Mouse (Mus musculus) heart, postnatal 10 days (tissue): Measurements from ENCODE around the gene Slc25a20. TPM values are rescaled to one million over a fixed set of nuclear protein-coding genes. Genes with fewer than 3 reads are reported as not detected.

Experiments
- DNase-seq, 2 experiments: peaks; one replicate each; pipeline ENCODE4 v3.0.0; 2021
- intact Hi-C: fragments of 180-260 bp; cut with DNase I; formaldehyde crosslinking; loops from one replicate; pipeline ENCODE4 v1.15.1; 2025
- microRNA-seq, 2 experiments: library from miRNA; unstranded; fragments of <30 nt; microRNA quantifications; one replicate each; pipeline ENCODE4 v1.2.0; 2022
- total RNA-seq, 2 experiments: library from RNA; stranded (reverse); gene quantifications; 2 replicates each; pipeline ENCODE4 v1.2.3; 2021

Gene Slc25a20
- total RNA-seq, 2 experiments from 2014 or later, result 249 to 251 TPM

- intact Hi-C loops, result no loop called here
- no peak for DNase-seq
Observed at GRCm38 (mm10) chr9:108729050-108729449, 67.2 kb downstream of the Slc25a20 start.

DNA sequence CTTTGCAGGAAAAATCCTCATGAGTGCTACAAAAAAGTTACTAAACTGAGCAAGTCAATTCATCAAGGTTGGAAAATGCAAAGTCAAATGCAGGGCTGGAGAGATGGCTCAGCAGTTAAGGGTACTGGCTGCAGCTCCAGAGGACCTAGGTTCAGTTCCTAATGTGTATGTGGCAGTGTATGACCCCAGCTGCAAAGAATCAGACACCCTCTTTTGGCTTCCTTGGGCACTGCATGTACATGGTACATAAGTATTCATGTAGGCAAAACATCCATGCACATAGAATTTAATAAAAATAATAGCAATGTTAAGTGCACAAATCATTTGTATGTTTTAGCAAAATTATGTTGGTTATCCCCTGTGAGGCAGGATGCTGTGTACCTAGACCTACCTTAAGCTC, 70.6 kb downstream of the Slc25a20 start:
- intact Hi-C loops, result no loop called here
- DNase-seq, result no peak

Small RNAs within 50 kb of the gene (microRNA-seq; reads per million reads assigned to microRNA genes)
- 0 reads per million in 2 experiments for gene Gm26298

Other genes with a start within 250 kb of the Slc25a20 start
- gene Ccdc36, start 233.6 kb upstream of the Slc25a20 start, total RNA-seq, result not detected
- not detected for gene BC048562, start 225.6 kb upstream of the Slc25a20 start, total RNA-seq
- gene Ccdc71, start 201.6 kb upstream of the Slc25a20 start, total RNA-seq, result 10 to 100 TPM; 27.7 to 31.3 TPM
- 10 to 100 TPM; 29.2 to 33.4 TPM for gene Klhdc8b, start 200.5 kb upstream of the Slc25a20 start, total RNA-seq
- gene Lamb2, start 182.4 kb upstream of the Slc25a20 start, total RNA-seq, result 100 to 1,000 TPM; 284 to 331 TPM
- gene Usp19, start 171.5 kb upstream of the Slc25a20 start, total RNA-seq, result 100 to 1,000 TPM in 1 of 2 experiments, 10 to 100 TPM in 1; 98.4 to 103 TPM
- 10 to 100 TPM; 84.4 to 86.3 TPM for gene Qars, start 154.4 kb upstream of the Slc25a20 start, total RNA-seq
- 10 to 100 TPM; 83.5 to 89.6 TPM for gene Qrich1, start 145.3 kb upstream of the Slc25a20 start, total RNA-seq
- gene Impdh2, start 101.8 kb upstream of the Slc25a20 start, total RNA-seq, result 10 to 100 TPM; 62.3 to 70.0 TPM
- 10 to 100 TPM; 54.5 to 58.6 TPM for gene Ndufaf3, start 94.7 kb upstream of the Slc25a20 start, total RNA-seq
- gene Dalrd3, start 92.2 kb upstream of the Slc25a20 start, total RNA-seq, result 10 to 100 TPM; 21.0 TPM
- 10 to 100 TPM; 30.2 to 36.4 TPM for gene Wdr6, start 83.3 kb upstream of the Slc25a20 start, total RNA-seq
- gene P4htm, start 64.4 kb upstream of the Slc25a20 start, total RNA-seq, result 10 to 100 TPM; 12.7 to 15.1 TPM
- 10 to 100 TPM; 55.2 to 56.4 TPM for gene Arih2, start 12.7 kb upstream of the Slc25a20 start, total RNA-seq
- gene Prkar2a, start 27.2 kb downstream of the Slc25a20 start, total RNA-seq, result 10 to 100 TPM; 73.4 to 79.1 TPM
- 10 to 100 TPM; 39.6 to 42.0 TPM for gene Ip6k2, start 121.7 kb downstream of the Slc25a20 start, total RNA-seq
- gene Nckipsd, start 146.3 kb downstream of the Slc25a20 start, total RNA-seq, result 10 to 100 TPM in 1 of 2 experiments, 1 to 10 TPM in 1; 9.0 to 11.5 TPM
- under 1 TPM; 0.22 to 0.24 TPM for gene Celsr3, start 164.2 kb downstream of the Slc25a20 start, total RNA-seq
- gene Slc26a6, start 191.2 kb downstream of the Slc25a20 start, total RNA-seq, result 10 to 100 TPM; 13.6 to 18.0 TPM